Mouse (Mus musculus) adrenal gland, adult 8-10 months (tissue): ENCODE results near the gene Npas2. TPM values are rescaled to one million over a fixed set of nuclear protein-coding genes. Genes with fewer than 3 reads are reported as not detected.

Source experiments
- DNase-seq: peaks from one replicate; pipeline ENCODE4 v3.0.0; 2022
- total RNA-seq, 4 experiments: library from RNA; stranded (reverse); gene quantifications; 2 replicates each; pipeline ENCODE4 v1.2.4; 2022

Npas2 gene
- total RNA-seq = 1 to 10 TPM in 3 of 4 experiments, under 1 TPM in 1; 0.80 to 1.5 (median 1.3) TPM

DNA sequence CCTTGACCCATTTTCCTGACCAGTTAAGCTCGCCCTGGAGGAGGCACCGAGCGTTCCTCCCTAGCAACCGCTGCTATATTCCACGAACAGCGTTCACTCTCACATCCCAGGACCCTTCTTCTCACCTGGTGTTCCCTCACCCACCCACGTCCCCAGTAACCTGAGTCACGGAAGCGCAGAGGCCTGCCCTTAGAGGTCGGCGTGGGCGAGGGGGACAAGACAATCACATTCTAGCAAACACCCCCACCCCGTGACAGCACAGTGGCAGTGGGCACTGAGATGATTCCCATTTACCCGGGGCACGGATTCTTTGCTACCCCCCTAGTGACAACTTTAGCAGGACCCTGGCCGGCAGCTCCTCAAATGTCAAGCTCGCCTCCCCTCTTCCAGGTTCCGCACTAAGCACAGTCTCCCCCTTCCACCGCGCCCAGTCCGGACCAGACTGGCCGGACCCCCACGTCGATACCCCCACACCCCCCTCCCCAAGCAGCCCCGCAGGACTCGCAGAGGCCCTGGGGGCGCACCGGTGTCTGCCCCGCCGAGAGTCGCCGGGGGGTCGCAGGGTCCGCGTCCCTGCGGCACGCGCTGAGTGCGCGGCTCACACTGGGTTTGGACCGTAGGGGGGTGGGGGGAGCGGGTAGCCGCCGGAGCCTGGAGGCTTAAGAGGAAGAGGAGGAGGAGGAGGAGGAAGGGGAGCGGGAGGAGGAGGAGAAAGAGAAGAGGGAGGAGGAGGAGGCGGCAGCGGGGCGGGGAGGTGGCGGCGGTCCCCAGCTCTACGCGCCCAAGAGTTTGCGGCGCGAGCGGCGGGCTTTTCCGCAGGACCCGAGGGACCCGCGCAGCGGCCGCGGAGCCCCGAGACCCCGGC lies at the start of gene Npas2:
Gene Npas2 (plus strand): TSS at position 735 of the 865 bp plus-strand sequence.
- no peak for DNase-seq

DNA sequence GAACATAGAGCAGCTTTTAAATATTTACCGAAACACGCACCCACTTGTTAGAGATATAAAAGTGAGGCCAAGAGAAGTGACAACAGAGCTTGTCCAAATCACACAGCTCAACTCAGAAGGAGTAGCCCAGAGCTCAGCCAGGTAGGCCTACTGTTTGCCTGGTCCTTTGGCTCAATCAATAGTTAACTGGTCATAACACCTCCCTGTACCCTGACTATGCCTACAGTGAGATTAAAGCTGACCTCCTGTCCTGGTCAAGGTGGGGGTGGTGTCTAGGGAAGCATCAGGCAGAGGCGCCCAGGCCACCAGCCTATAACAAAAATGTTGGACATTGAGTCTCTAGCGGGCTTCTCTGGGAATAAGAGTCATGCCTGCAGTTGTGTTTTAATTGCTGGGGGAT lies 36.8 kb upstream of the Npas2 start:
- DNase-seq = no peak

DNA sequence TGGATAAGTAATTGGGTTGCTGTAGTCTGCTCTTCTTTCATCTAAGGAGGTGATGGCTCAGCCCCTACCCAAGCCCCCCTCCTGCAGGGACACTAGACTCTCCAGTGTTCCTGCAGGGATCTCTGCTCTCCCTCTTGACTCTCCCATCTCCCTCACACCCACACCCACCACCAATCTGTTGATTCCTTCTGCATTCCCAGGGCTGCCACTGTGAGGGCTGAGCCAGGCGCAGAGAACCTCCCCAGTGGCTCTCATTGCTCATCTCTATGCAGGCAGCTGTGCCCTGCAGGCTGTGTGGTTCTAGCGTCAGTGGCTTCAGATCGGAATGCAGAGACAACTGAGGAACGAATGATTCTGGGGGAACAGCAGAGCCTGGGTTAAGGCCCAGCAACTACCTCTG lies 33.4 kb upstream of the Npas2 start:
- DNase-seq = no peak

DNA sequence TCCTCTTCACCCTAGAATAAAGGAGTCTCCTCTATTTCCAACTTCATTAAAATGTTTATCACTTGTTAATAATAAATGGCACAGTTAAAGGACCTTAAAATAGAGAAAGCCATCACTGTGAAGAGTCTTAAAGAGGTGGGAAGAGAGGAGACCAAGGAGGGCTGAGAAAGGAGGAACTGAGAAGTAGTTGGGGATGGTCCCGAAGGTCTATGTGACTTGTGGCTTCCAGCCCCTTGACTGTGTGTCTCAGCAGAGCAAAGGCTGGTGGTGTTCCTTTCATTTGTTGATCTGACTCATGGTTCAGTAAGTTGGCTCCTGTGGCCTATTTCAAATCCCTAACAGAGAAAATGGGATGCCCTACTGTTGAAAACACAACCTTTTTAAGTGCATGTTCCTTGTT lies 30.5 kb upstream of the Npas2 start:
- no peak for DNase-seq

DNA sequence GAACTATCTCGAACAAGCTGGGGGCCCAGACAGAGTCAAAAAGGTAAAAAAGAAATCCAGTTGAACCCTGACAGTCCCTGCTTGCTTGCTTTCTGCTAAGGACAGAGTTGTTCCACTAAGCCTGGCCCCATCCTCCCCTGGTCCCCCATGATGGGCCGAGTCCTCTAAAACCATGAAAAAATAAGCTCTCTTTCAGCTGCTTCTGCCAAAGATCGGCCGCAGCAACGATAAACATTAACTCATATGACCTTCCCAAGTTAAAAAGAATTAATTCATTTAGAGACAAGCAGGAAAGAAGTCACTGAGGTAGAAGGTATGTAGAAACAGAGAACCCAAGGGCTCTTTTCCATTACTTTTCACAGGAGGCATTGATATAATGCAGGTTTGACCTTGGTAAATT lies 16.8 kb upstream of the Npas2 start:
- DNase-seq = no peak

DNA sequence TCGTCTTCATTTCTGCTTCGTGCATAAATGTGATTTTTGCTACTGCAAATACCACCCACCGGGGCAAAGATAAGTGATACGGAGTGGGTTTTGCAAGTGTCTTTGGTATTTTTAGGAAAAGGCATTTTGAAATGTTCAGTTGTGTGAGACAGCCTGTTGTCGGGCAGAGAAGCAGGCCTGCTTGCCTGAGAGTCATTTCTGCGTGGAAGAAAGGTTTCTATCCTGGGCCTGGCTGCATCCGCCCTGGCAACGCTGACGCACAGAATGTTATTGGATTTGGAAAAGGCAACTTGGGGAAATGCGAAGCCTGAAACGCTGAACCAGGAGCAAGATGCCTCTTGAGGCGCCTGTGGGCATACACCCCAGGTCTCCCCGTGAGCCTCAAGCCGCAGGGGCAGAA lies 16.3 kb upstream of the Npas2 start:
- DNase-seq = no peak

DNA sequence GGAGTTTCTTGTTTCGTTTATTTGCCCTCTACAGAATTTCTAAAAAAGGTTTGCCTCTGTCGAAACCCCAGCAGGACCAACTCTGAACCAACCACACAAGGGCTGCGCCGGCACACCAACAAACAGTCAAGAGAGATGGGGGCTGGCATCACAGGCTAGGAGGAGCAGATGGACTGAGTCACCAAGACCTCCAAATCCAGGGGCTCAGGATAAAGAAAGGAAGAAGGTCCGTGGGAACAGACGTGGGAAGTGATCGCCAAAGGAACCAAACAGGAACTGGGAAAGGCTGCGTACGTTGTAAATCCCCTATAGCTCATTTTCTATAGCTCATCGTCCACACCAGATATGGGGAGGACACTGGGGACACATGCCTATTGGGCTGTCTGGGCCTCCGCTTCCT lies 13.7 kb upstream of the Npas2 start:
- no peak for DNase-seq

DNA sequence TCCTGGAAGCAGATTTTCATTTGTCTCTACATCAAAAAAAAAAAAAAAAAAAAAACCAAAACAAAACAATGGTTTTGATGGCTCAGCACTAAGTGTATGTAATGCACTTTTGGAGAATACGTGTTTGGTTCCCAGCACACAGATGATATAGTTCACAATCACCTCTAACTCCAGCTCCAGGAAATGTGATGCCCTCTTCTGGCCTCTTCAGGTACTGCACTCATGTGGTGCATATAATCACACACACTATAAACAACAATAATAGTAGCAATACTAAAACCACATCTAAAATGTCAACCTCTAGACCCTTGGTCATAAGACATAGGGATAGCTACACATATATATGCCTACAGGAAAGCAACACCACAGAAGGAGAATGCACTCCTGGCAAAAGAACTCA lies 13.0 kb upstream of the Npas2 start:
- DNase-seq = no peak

DNA sequence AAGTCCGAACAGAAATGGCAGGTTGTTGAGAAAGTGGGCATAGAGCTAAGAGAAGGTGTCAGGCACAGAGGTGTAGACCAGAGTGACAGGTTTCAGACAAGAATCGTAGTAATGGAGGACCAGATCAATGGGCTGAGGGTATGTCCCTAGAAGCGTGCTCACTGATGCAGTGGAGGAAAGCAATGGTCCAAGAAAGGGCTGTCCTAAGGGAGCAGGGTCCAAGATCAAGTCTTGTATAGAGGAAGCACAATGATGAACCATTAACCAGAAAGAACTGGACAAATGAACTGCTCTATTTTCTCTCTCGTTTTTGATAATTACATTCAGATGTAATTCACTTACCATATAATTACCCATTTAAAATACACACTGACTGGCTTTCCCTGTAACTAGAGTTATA lies 11.6 kb upstream of the Npas2 start:
- DNase-seq = no peak

DNA sequence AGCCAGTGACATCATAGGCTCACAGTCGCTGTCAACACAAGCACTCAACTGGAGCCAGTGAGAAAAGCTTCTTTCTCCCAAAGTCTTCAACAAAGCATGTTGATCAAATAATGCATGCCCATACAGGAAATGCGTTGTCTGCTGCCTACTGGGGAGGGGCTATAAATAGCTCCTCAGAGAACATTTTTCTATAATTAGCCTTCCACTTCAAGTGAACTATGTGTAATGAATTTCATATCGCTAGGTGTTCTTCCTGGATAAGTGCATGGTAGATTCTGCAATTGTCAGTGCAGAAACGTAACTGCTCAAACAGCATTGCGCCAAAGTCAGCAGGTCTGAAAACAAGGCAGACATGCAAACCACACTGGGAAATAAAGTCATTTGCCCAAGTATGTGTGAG lies 7.7 kb upstream of the Npas2 start:
- DNase-seq = no peak

DNA sequence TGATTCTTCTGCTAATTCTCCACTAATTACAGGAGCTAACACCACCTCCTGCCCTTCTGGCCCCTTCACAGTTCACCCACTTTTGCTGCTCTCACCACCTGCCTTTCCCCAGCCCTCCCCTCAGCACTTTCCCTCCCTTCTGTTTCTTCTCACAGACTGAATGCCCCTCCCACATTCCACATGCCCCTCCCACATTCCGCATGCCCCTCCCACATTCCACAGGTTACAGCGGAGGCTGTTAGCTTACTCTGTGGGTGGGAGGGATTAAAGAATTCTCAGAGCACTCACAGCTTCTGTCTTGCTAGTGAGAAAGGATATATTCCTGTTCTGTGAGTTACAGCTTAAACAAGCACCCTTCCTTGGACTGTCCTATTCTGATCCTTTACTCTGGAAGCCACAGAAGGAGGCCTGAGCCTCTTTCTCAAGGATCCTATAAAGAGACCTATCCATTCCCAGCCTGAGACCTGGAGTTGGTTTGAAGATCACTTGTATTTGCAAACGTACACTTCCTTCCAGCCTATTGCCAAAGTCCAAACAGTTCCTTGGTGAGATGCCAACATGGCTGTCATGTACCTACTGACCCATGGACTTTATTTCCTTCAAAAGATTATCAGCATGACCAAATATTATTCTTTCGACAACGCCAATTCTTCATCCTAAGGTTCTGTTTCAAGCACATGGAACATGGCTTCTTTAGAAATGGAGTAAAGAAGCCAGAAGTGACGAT lies 6.7 kb upstream of the Npas2 start:
- no peak for DNase-seq

DNA sequence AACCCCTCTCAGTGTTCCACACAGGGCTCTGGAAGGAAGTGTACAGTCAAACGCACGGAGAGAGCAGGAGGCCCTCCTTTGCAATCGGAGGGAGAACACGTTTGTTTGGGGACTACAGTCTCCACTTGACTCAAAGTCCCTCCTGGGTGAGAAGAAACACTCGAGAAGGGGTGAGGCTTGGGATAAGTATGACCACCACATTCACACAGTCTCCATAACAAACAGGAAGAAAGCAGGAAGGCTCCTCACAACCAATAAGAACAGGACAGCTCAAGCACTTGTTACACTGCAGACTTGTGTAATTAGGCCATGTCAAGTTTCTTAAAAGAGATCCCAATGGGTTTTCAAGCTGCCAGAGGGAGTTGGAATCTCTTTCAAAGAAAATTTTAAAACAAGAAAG lies 2.4 kb upstream of the Npas2 start:
- DNase-seq = no peak

DNA sequence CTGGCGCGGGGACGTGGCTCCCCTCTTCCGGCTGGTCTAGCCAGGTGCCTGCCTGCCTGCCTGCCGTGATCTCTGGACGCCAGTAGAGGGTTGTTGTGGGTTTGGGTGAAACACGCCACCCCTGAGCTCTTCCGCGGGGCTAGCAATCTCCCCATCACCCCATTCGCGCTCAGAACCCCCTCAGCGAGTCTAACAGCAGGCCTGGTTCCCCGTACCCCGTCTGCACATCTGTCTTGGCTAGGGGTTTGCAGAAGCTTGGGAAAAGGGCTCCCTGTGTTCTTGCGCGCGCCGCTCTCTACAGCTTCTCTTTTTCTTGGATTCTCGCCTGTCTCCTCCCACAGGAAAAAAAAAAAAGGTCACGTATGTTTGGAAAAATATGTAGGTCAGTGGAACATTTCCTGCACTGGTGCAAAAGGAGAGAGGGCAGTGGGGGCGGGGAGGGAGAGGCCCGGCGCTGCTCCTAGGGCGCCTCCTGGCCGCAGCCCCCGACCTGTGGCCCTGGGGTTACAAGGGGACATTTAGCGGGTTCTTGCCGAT lies 1.0 kb upstream of the Npas2 start:
- peak; percentile 54 for DNase-seq

DNA sequence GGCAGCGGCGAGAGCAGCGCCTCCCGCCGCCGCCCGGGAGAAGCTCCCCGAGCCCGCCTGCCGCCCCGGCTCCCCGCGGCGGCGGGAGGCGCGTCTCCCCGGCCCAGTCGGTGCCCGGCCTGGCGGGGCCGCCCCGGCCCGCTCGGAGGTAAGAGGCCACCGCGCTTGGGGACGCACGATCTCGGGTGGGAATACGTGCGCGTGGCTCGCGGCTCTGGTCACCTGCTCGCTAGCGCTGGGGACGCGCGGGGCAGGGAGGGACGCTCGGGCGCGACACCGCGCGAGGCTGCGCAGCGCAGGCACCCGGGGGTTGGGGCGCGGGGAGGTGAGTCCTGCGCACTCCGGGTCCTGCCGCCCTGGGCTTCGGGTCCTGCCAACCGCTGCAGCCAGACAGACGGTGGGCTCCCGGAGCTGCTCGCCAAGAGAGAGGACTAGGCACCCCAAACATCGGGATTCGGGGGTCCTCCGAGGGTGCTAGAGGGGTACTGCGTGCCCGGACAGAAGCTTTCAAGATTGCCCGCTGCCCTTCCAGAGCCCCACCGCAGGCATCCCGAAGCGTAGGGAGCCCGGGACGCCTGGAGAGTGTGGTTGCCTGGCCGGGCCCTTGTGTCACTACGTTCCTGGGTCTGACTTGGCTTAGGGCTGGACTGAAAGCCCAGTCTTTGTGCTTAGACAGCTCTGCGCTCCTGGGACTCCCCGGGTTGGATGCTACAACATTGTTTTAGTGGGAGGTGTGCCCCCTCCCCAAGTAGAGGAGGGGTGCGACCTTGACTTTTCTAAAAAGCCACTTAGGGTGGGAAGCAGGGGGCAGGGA lies 538 bp downstream of the Npas2 start:
- peak; percentile 19 for DNase-seq

DNA sequence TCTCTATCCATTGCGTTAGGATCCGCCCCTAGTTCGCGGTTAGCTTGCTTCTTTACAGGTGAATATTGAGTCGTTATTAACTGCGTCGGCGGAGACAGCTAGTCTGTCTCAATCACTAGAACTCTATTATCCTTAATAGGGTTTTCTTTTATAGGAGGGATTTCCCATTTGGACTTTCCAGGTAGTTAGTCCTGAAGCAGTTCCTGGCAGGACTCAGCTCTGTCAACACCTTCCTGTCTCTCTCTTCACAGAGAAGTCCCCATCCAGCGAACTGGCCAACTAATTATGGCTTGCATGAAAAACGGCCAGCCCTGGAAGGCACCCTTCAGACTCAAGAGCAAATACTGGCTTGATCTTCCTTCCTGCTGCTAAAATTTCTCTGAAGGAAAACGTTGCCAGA lies 1.4 kb downstream of the Npas2 start:
- no peak for DNase-seq

DNA sequence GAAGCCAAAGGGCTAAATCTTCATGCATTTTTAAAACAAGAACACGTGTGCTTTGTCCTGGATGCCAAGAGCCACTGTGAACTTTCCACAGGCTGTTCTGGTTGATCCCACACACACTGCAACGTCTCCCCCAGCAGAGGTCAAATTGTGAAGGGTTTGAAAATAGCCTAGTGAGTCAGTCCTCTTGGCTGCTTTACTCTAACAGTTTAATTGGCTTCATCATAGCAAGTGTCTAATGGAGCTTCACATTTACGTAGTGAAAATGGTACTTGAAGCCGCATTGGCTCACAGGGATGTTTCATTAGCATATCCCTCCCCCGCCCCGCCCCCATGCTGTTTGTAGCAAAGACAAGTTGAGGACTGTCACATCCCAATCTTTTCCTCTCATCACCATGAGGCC lies 2.6 kb downstream of the Npas2 start:
- no peak for DNase-seq

DNA sequence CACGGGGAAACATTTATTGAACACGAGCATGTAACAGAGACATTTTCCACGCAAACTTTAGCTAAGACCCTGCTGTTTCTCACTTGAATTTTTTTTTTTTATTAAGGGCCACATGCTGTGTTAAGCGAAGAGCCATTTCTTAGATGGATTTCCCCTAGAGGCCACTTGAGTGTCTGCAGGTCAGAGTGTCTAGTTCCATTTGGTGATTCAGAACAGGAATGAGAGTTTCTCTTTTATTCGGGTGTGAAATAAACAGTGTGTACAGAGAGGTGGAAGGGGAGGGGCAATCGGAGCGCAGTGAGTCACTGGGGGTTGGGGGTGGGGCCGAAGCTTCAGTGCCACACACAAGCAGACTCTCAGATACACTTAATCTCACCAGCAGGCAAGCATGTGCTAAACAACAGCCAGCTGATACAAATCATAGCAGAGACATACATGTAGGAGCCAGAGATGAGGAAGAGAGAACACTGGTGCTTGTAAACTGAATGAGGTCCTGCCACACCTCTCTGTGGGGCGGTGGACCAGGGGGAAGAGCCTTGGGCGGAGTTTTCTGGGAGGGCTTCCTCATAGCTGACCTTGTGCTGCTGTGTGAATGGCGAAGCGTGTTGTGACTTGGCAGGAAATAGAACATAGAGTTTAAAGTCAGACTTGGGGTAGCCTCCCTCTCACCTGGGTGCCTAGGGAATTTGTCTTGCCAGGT lies 3.3 kb downstream of the Npas2 start:
- peak; percentile 21 for DNase-seq

DNA sequence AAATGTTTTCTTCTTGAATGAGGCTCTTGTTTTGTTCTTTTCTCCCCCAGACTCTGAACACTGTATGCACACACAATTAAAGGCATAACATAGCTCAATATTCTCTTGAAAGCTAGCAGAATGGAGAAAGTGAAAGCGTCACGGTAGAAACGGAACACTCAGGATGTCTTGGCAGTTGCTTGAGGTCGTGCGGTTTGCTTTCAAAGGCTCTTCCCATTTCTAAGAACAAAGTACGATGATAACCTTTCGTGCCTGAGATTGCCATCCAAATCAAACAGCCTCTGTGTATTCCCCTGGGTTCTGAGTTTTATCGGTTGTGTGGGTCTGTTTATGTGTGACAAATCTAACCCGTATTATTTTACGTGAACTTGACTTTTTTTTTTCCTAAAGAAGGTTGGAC lies 11.5 kb downstream of the Npas2 start:
- DNase-seq = no peak

DNA sequence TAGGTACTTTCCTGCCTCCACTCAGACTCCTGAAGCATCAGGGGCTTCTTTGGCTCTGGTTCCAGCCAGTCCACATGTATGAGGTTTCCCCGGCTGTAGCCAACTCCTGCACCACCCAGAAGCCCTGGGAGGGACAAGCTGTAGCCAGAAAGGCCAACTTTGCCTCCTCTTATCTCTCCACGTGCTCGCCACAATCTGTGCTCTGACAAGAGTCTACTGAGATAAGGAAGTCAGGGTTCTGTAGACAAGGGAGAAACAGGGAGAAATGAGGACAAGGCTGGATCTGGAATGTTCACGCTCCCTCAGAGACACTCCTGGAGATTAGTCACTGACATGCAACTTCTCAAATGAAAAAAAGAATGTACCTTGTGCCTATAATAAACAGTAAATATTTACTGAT lies 12.2 kb downstream of the Npas2 start:
- peak; percentile 19 for DNase-seq

DNA sequence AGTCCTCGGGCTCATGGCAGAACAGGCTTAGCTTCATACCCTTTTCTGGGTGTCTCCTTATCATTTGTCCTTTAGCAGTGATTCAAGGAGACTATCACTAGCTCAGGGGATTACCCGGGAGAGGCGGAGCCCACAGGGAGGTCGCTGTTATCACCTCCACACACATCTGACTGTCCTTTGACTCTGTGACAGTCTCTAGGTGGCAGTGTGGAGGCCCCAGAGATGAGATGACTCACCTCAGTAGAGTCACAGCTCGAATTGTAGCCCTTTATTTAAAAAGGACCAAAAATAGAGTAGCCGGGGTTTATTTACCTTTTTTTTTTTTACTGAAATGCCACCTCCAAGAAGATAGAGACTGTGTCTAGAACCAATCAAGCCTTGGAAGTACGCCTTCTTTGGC lies 13.4 kb downstream of the Npas2 start:
- peak; percentile 34 for DNase-seq

DNA sequence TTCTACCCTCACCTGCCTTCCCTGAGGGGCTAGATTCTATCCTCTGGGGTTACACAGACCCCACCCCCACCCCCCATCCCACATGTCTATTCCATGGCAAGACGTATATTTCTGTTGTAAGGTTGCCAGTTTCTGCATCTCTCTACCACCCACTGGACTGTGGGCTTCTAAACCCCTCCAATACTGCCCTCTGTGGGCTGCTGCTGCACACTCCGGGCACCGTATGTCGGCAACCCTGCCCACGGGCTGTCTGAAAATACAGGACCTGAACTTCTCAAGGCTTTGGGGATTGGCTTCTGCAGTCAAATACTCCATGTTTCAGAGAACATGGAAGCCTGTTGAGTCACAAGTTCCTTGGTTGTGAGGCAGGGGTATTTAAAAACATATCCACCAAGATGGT lies 17.4 kb downstream of the Npas2 start:
- DNase-seq = no peak

DNA sequence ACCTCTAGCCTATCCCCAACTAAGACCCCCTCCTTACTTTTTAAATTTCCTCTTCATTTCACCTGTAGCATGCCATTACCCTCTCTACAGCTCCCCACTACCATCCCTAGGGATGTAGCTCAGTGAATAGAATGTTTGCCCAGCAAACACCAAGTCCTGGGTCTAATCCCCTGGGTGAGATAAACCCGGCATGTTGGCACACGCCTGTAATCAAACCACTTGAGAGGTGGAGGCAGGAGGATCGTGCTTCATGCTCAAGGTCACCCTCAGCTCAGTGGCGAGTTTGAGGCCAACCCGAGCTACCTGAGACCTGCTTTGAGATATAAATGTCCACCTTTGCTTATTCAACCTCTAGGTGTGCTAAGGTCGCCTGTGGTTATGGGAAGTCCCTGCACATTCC lies 19.5 kb downstream of the Npas2 start:
- DNase-seq = no peak
